ENCODE assay signal across 20 mouse cellular contexts in genomic region chr2:152153361-152153760, GRCm38 (mm10). TPM values are rescaled to one million over a fixed set of nuclear protein-coding genes. Genes with fewer than 3 reads are reported as not detected.
DNase-seq lines count a peak whose midpoint lies in the region; ATAC-seq lines count a peak whose summit lies in the region.
"Had no signal": no experiment of that assay in that cellular context is flagged by ENCODE, and none has a peak within 500 bp of the region (broad histone marks: within the 10 kb centered on the region; RNA-seq: fewer than 3 reads in every experiment).

No protein-coding gene starts in this region.

- no peak overlapping the region for H3K4me3 ChIP-seq in hindbrain, embryonic 11.5 days (ENCODE audit: low read depth, low read length)
- H3K4me3 ChIP-seq in hindbrain, embryonic 10.5 days: no peak overlapping the region
- H3K4me3 ChIP-seq in neural tube, embryonic 11.5 days (ENCODE audit: low read depth, low read length): no peak overlapping the region
- H3K4me3 ChIP-seq: heart, embryonic 15.5 days; hindbrain, embryonic 13.5 days; intestine, embryonic 15.5 days had no signal

- no peak overlapping the region for H3K27ac ChIP-seq in hindbrain, embryonic 11.5 days (ENCODE audit: low read depth, low read length)
- no peak overlapping the region for H3K27ac ChIP-seq in hindbrain, embryonic 10.5 days
- H3K27ac ChIP-seq in neural tube, embryonic 11.5 days (ENCODE audit: low read depth, low read length): no peak overlapping the region
- H3K27ac ChIP-seq: heart, embryonic 15.5 days; hindbrain, embryonic 13.5 days; intestine, embryonic 15.5 days had no signal

- DNase-seq in hindbrain, embryonic 11.5 days (ENCODE audit: low spot score): no peak
- no peak for DNase-seq in hindbrain, embryonic 10.5 days (ENCODE audit: low spot score)
- peak; percentile 18 for DNase-seq in neural tube, embryonic 11.5 days (ENCODE audit: low spot score)
- no peak for DNase-seq in neural tube, embryonic 10.5 days (ENCODE audit: extremely low spot score, low spot score)
- peak; percentile 37 for DNase-seq in embryo, embryonic 9.5 days (ENCODE audit: extremely low spot score)
- DNase-seq in mesoderm, embryonic 11.5 days (ENCODE audit: low read depth, low spot score): peak; percentile 61
- no peak for DNase-seq in heart, adult 9 months (ENCODE audit: low spot score in 2 of 2)
- DNase-seq: adrenal gland, adult 2 months; adrenal gland, postnatal 25 days; cerebellum, adult 11 months; cerebellum, adult 9-10 months; cerebellum, postnatal 36 days; gastrocnemius, postnatal 36 days; heart, adult 18-20 months; kidney, adult 18-20 months had no signal

- H3K9me3 ChIP-seq in hindbrain, embryonic 11.5 days (ENCODE audit: control insufficient read depth, low read length): no peaks in the 10 kb centered on the region
- H3K9me3 ChIP-seq in hindbrain, embryonic 10.5 days: no peaks in the 10 kb centered on the region
- no peaks in the 10 kb centered on the region for H3K9me3 ChIP-seq in neural tube, embryonic 11.5 days (ENCODE audit: control insufficient read depth, low read length)
- H3K9me3 ChIP-seq: heart, embryonic 15.5 days; hindbrain, embryonic 13.5 days; intestine, embryonic 15.5 days had no signal

- no peak overlapping the region for H3K4me2 ChIP-seq in hindbrain, embryonic 11.5 days (replicated peaks; ENCODE audit: low read depth, low read length)
- no peak overlapping the region for H3K4me2 ChIP-seq in neural tube, embryonic 11.5 days (ENCODE audit: low read depth)
- H3K4me2 ChIP-seq: heart, embryonic 11.5 days; heart, embryonic 15.5 days; hindbrain, embryonic 13.5 days; intestine, embryonic 15.5 days had no signal

- no peaks in the 10 kb centered on the region for H3K27me3 ChIP-seq in hindbrain, embryonic 11.5 days (ENCODE audit: control insufficient read depth, insufficient read depth, low read length)
- peaks cover 15% of the 10 kb centered on the region; the same call in 1 of the 2 replicates for H3K27me3 ChIP-seq in hindbrain, embryonic 10.5 days (ENCODE audit: insufficient read depth, poor library complexity, severe bottlenecking)
- no peaks in the 10 kb centered on the region for H3K27me3 ChIP-seq in neural tube, embryonic 11.5 days (ENCODE audit: control insufficient read depth, insufficient read depth, low read length)
- H3K27me3 ChIP-seq: intestine, embryonic 15.5 days had no signal

- peak; percentile 40; the same call in 1 of the 2 replicates for ATAC-seq in hindbrain, embryonic 11.5 days (ENCODE audit: low FRiP score)
- no peak for ATAC-seq in neural tube, embryonic 11.5 days (ENCODE audit: insufficient read depth, low FRiP score, low TSS enrichment)
- ATAC-seq: forebrain, embryonic 14.5 days; intestine, embryonic 15.5 days had no signal

- H3K36me3 ChIP-seq in hindbrain, embryonic 11.5 days (ENCODE audit: control insufficient read depth, insufficient read depth, low read length): no peaks in the 10 kb centered on the region
- no peaks in the 10 kb centered on the region for H3K36me3 ChIP-seq in hindbrain, embryonic 10.5 days
- H3K36me3 ChIP-seq in neural tube, embryonic 11.5 days (ENCODE audit: control insufficient read depth, insufficient read depth, low read length): no peaks in the 10 kb centered on the region
- H3K36me3 ChIP-seq: heart, embryonic 15.5 days; hindbrain, embryonic 13.5 days; intestine, embryonic 15.5 days had no signal

- WGBS in hindbrain, embryonic 11.5 days: 17% methylated on average over 3 of the region's 3 CpGs
- WGBS in hindbrain, embryonic 10.5 days: 43% methylated on average over 3 of the region's 3 CpGs
- 18% methylated on average over 3 of the region's 3 CpGs for WGBS in neural tube, embryonic 11.5 days

- no peaks in the 10 kb centered on the region for H3K4me1 ChIP-seq in hindbrain, embryonic 11.5 days (replicated peaks; ENCODE audit: control insufficient read depth, insufficient read depth, low read length)
- peaks cover 26% of the 10 kb centered on the region for H3K4me1 ChIP-seq in hindbrain, embryonic 10.5 days (replicated peaks)
- H3K4me1 ChIP-seq in neural tube, embryonic 11.5 days (ENCODE audit: control insufficient read depth, insufficient read depth, low read length): 0 out of 2 replicates have a peak, but pooled peaks cover 5% of the 10 kb centered on the region
- H3K4me1 ChIP-seq: heart, embryonic 15.5 days had no signal

- H3K9ac ChIP-seq in hindbrain, embryonic 11.5 days (ENCODE audit: low read depth, low read length): no peak overlapping the region
- no peak overlapping the region for H3K9ac ChIP-seq in neural tube, embryonic 11.5 days (ENCODE audit: low read length)
- H3K9ac ChIP-seq: heart, embryonic 15.5 days; hindbrain, embryonic 13.5 days; intestine, embryonic 15.5 days had no signal

RNA-seq across cellular contexts. Expression of gene Tcf15, which starts 10.0 kb away (rescaled TPM):
- 10.7 and 13.1 TPM in 2 replicates for polyA plus RNA-seq in hindbrain, embryonic 11.5 days (2014; fragmentation: Nextera tagmentation; extraction: Ambion mirVana)
- 5.2 and 7.6 TPM in 2 replicates for polyA plus RNA-seq in hindbrain, embryonic 10.5 days (2016; fragmentation: Nextera tagmentation; extraction: Ambion mirVana)
- polyA plus RNA-seq in neural tube, embryonic 11.5 days (2014; fragmentation: Nextera tagmentation; extraction: Ambion mirVana): 40.9 and 41.0 TPM in 2 replicates

RNA-seq across cellular contexts. Expression of gene Srxn1, which starts 48.0 kb away (rescaled TPM):
- 13.4 and 14.8 TPM in 2 replicates for polyA plus RNA-seq in hindbrain, embryonic 11.5 days (2014; fragmentation: Nextera tagmentation; extraction: Ambion mirVana)
- polyA plus RNA-seq in hindbrain, embryonic 10.5 days (2016; fragmentation: Nextera tagmentation; extraction: Ambion mirVana): 15.6 and 18.7 TPM in 2 replicates
- polyA plus RNA-seq in neural tube, embryonic 11.5 days (2014; fragmentation: Nextera tagmentation; extraction: Ambion mirVana): 17.5 and 18.8 TPM in 2 replicates

Comparison
In these comparisons a context has a peak if more than half of its experiments do, and no peak if none do; other contexts are left out.
1. DNase-seq: peak in neural tube, embryonic 11.5 days (single experiment), embryo, embryonic 9.5 days (single experiment) and mesoderm, embryonic 11.5 days (single experiment); none in hindbrain, embryonic 11.5 days (single experiment), hindbrain, embryonic 10.5 days (single experiment), neural tube, embryonic 10.5 days (single experiment) and heart, adult 9 months (0 of 2).